Mouse (Mus musculus) brown adipose tissue, adult 24 weeks (tissue): ENCODE results near the gene Serpinb1a. TPM values are rescaled to one million over a fixed set of nuclear protein-coding genes. Genes with fewer than 3 reads are reported as not detected.

ENCODE experiments used
- H3K27ac ChIP-seq: fragments of 200-500 bp; replicated peaks from 2 replicates; pipeline ENCODE4 v1.5.1; 2012; ENCODE audit warnings: low read depth, mild to moderate bottlenecking, low read length
- H3K4me1 ChIP-seq: fragments of 200-500 bp; 2 replicates; pipeline ENCODE4 v1.6.1; 2012; ENCODE audit warnings: low read length, mixed read lengths; ENCODE audit not compliant: control insufficient read depth, insufficient read depth, insufficient read length
- H3K4me3 ChIP-seq: fragments of 200-500 bp; 2 replicates; pipeline ENCODE4 v1.5.1; 2012; ENCODE audit warnings: low read depth, mild to moderate bottlenecking, low read length, moderate library complexity; ENCODE audit not compliant: insufficient read depth
- polyA plus RNA-seq: library from polyadenylated mRNA; stranded (reverse); fragments of >200 nt; gene quantifications from 2 replicates; pipeline ENCODE4 v1.2.4, GENCODE M21; 2012; ENCODE audit not compliant: missing spikeins, insufficient read depth, insufficient read length

Serpinb1a gene
- polyA plus RNA-seq, 1 experiment = 2.0 TPM

- Histone ChIP-seq H3K27ac (no peak overlapping the region), H3K4me1 (no peaks in the 10 kb centered on the region), H3K4me3 (no peak overlapping the region)
These were observed 25.4 kb downstream of the Serpinb1a start for GRCm38 (mm10) chr13:32825546-32825945.

- H3K4me3 ChIP-seq = no peak overlapping the region
- no peak overlapping the region for H3K27ac ChIP-seq
- H3K4me1 ChIP-seq = no peaks in the 10 kb centered on the region
These were observed 26.3 kb downstream of the Serpinb1a start for GRCm38 (mm10) chr13:32824377-32825330.

GRCm38 (mm10) chr13:32823126-32823525 is 27.9 kb downstream of the Serpinb1a start:
- Histone ChIP-seq H3K4me3 (no peak overlapping the region), H3K4me1 (no peaks in the 10 kb centered on the region), H3K27ac (no peak overlapping the region)

GRCm38 (mm10) chr13:32821671-32822070 is 29.3 kb downstream of the Serpinb1a start:
- Histone ChIP-seq H3K27ac (no peak overlapping the region), H3K4me1 (no peaks in the 10 kb centered on the region), H3K4me3 (no peak overlapping the region)

- H3K4me3 ChIP-seq = no peak overlapping the region
- no peak overlapping the region for H3K27ac ChIP-seq
- no peaks in the 10 kb centered on the region for H3K4me1 ChIP-seq
These were observed 31.1 kb downstream of the Serpinb1a start for GRCm38 (mm10) chr13:32819926-32820325.

GRCm38 (mm10) chr13:32819241-32819640 is 31.7 kb downstream of the Serpinb1a start:
- Histone ChIP-seq H3K27ac (no peak overlapping the region), H3K4me1 (no peaks in the 10 kb centered on the region)

GRCm38 (mm10) chr13:32807624-32808023 is 43.4 kb downstream of the Serpinb1a start:
- H3K4me1 ChIP-seq = peaks cover 3% of the 10 kb centered on the region; the same call in 1 of the 2 replicates
- no peak overlapping the region for H3K27ac ChIP-seq
- no peak overlapping the region for H3K4me3 ChIP-seq

More at GRCm38 (mm10) chr13:32819241-32819640, 31.7 kb downstream of the Serpinb1a start:
- H3K4me3 ChIP-seq = no peak overlapping the region

- Histone ChIP-seq H3K4me3 (no peak overlapping the region), H3K4me1 (peaks cover 3% of the 10 kb centered on the region; the same call in 1 of the 2 replicates), H3K27ac (no peak overlapping the region)
These were observed 44.2 kb downstream of the Serpinb1a start for GRCm38 (mm10) chr13:32806820-32807219.

- Histone ChIP-seq H3K4me3 (peak overlapping the region; percentile 34; the same call in 1 of the 2 replicates), H3K4me1 (peaks cover 3% of the 10 kb centered on the region; the same call in 1 of the 2 replicates), H3K27ac (no peak overlapping the region)
These were observed 47.2 kb downstream of the Serpinb1a start for GRCm38 (mm10) chr13:32803701-32804345.

GRCm38 (mm10) chr13:32802259-32803081 is 48.5 kb downstream of the Serpinb1a start, which contains the start of gene D930007J09Rik:
TSS of gene D930007J09Rik (minus strand) at chr13:32802849.
- peak within 1 kb of the TSS; percentile 75 for H3K4me3 ChIP-seq
- peaks cover 3% of the 10 kb centered on the region; the same call in 1 of the 2 replicates for H3K4me1 ChIP-seq
- H3K27ac ChIP-seq = no peak within 1 kb of the TSS; the same call in 1 of the 2 replicates

GRCm38 (mm10) chr13:32801693-32802221 is 49.2 kb downstream of the Serpinb1a start, which contains the start of gene Wrnip1:
TSS of gene Wrnip1 (plus strand) at chr13:32802038.
- H3K4me1 ChIP-seq = peaks cover 3% of the 10 kb centered on the region; the same call in 1 of the 2 replicates
- peak within 1 kb of the TSS; percentile 75 for H3K4me3 ChIP-seq

GRCm38 (mm10) chr13:32800859-32801258 is 50.1 kb downstream of the Serpinb1a start:
- Histone ChIP-seq H3K27ac (no peak overlapping the region), H3K4me3 (no peak overlapping the region), H3K4me1 (peaks cover 3% of the 10 kb centered on the region; the same call in 1 of the 2 replicates)

More at GRCm38 (mm10) chr13:32801693-32802221, 49.2 kb downstream of the Serpinb1a start, which contains the start of gene Wrnip1:
- H3K27ac ChIP-seq = peak within 1 kb of the TSS; percentile 42

- H3K4me1 ChIP-seq = peaks cover 3% of the 10 kb centered on the region; the same call in 1 of the 2 replicates
- no peak overlapping the region for H3K27ac ChIP-seq
- H3K4me3 ChIP-seq = no peak overlapping the region
These were observed 51.9 kb downstream of the Serpinb1a start for GRCm38 (mm10) chr13:32799131-32799530.

GRCm38 (mm10) chr13:32797085-32797484 is 53.9 kb downstream of the Serpinb1a start:
- no peak overlapping the region for H3K27ac ChIP-seq
- no peak overlapping the region for H3K4me3 ChIP-seq
- H3K4me1 ChIP-seq = no peaks in the 10 kb centered on the region; the same call in 1 of the 2 replicates
